Comparison of ENCODE assay signal across 15 mouse cellular contexts in genomic region chr2:71837261-71837660, GRCm38 (mm10). TPM values are rescaled to one million over a fixed set of nuclear protein-coding genes. Genes with fewer than 3 reads are reported as not detected.
A peak's percentile ranks its signal among the peaks of the same experiment; 100 is the strongest.
DNase-seq lines count a peak whose midpoint lies in the region; ATAC-seq and TF ChIP-seq lines count a peak whose summit lies in the region.
"Had no signal": no experiment of that assay in that cellular context is flagged by ENCODE, and none has a peak within 500 bp of the region (broad histone marks: within the 10 kb centered on the region; RNA-seq: fewer than 3 reads in every experiment).

No protein-coding gene starts in this region.

- H3K9me3 ChIP-seq in kidney, embryonic 14.5 days (ENCODE audit: control insufficient read depth, low read length) = no peaks in the 10 kb centered on the region
- H3K9me3 ChIP-seq in lung, embryonic 14.5 days (ENCODE audit: low read depth, low read length) = no peaks in the 10 kb centered on the region
- H3K9me3 ChIP-seq: embryonic facial prominence, embryonic 13.5 days; forebrain, embryonic 12.5 days; heart, embryonic 15.5 days; hindbrain, embryonic 12.5 days had no signal

- H3K27ac ChIP-seq in kidney, adult 2 months (ENCODE audit: insufficient read depth, low read depth, low read length) = no peak overlapping the region
- H3K27ac ChIP-seq in kidney, embryonic 14.5 days (ENCODE audit: low read depth, low read length) = no peak overlapping the region
- H3K27ac ChIP-seq in lung, embryonic 14.5 days (ENCODE audit: low read depth) = no peak overlapping the region
- H3K27ac ChIP-seq: embryonic facial prominence, embryonic 13.5 days; forebrain, embryonic 12.5 days; heart, embryonic 15.5 days; hindbrain, embryonic 12.5 days had no signal

- H3K4me1 ChIP-seq in kidney, adult 2 months (ENCODE audit: control insufficient read depth, insufficient read depth, low read length) = no peaks in the 10 kb centered on the region
- H3K4me1 ChIP-seq in kidney, embryonic 14.5 days (ENCODE audit: control insufficient read depth, insufficient read depth, low read length) = no peaks in the 10 kb centered on the region
- H3K4me1 ChIP-seq in lung, embryonic 14.5 days (ENCODE audit: insufficient read depth) = no peaks in the 10 kb centered on the region
- no peaks in the 10 kb centered on the region for H3K4me1 ChIP-seq in lung, adult 2 months (ENCODE audit: control insufficient read depth, insufficient read depth, low read length)
- H3K4me1 ChIP-seq: embryonic facial prominence, embryonic 13.5 days; forebrain, embryonic 12.5 days; hindbrain, embryonic 12.5 days had no signal

- 41% methylated on average over 4 of the region's 4 CpGs for WGBS in kidney, adult 2 months
- whole genome bisulfite sequencing in kidney, embryonic 14.5 days = 69% methylated on average over 4 of the region's 4 CpGs
- 40% methylated on average over 4 of the region's 4 CpGs for WGBS in lung, embryonic 14.5 days
- 42% methylated on average over 4 of the region's 4 CpGs for WGBS in lung, adult 2 months

- ATAC-seq in kidney, embryonic 14.5 days (ENCODE audit: low FRiP score, low TSS enrichment) = no peak
- ATAC-seq in lung, embryonic 14.5 days (ENCODE audit: insufficient read depth) = no peak
- ATAC-seq: forebrain, embryonic 16.5 days; hindbrain, embryonic 16.5 days had no signal

- no peaks in the 10 kb centered on the region for H3K27me3 ChIP-seq in kidney, adult 2 months (replicated peaks; ENCODE audit: control insufficient read depth, insufficient read depth, low read length)
- no peaks in the 10 kb centered on the region for H3K27me3 ChIP-seq in kidney, embryonic 14.5 days (ENCODE audit: control insufficient read depth, insufficient read depth, low read length)
- no peaks in the 10 kb centered on the region for H3K27me3 ChIP-seq in lung, embryonic 14.5 days (ENCODE audit: insufficient read depth, low read length)
- H3K27me3 ChIP-seq: embryonic facial prominence, embryonic 13.5 days; forebrain, embryonic 12.5 days; heart, embryonic 15.5 days; hindbrain, embryonic 12.5 days had no signal

- no peak overlapping the region for H3K4me2 ChIP-seq in kidney, embryonic 14.5 days (replicated peaks; ENCODE audit: low read depth, low read length)
- H3K4me2 ChIP-seq in lung, embryonic 14.5 days = no peak overlapping the region
- H3K4me2 ChIP-seq: embryonic facial prominence, embryonic 13.5 days; forebrain, embryonic 12.5 days; heart, embryonic 15.5 days; hindbrain, embryonic 12.5 days had no signal

- no peak overlapping the region for H3K9ac ChIP-seq in kidney, embryonic 14.5 days (ENCODE audit: low read depth, low read length)
- no peak overlapping the region for H3K9ac ChIP-seq in lung, embryonic 14.5 days
- H3K9ac ChIP-seq: embryonic facial prominence, embryonic 13.5 days; forebrain, embryonic 12.5 days; heart, embryonic 15.5 days; hindbrain, embryonic 12.5 days had no signal

- intact Hi-C loops in heart, postnatal 36 days (cut with DNase I) = no loop called here

- H3K4me3 ChIP-seq in kidney, adult 2 months (ENCODE audit: insufficient read depth, low read depth, low read length) = no peak overlapping the region
- no peak overlapping the region for H3K4me3 ChIP-seq in kidney, embryonic 14.5 days (ENCODE audit: low read length)
- no peak overlapping the region for H3K4me3 ChIP-seq in lung, embryonic 14.5 days (ENCODE audit: low read depth, low read length)
- no peak overlapping the region for H3K4me3 ChIP-seq in lung, adult 2 months (replicated peaks; ENCODE audit: extremely low read depth, low read depth, low read length)
- H3K4me3 ChIP-seq: embryonic facial prominence, embryonic 13.5 days; forebrain, embryonic 12.5 days; heart, embryonic 15.5 days; hindbrain, embryonic 12.5 days had no signal

- peak; percentile 18 to 24 for DNase-seq in heart, adult 18-20 months
- no peak for DNase-seq in heart, postnatal 36 days
- DNase-seq in kidney, adult 2 months = peak; percentile 70
- peak; percentile 13 for DNase-seq in lung, embryonic 14.5 days
- no peak for DNase-seq in lung, adult 2 months
- DNase-seq in Muller cell, postnatal 12 days (ENCODE audit: inconsistent ontology term) = peak; percentile 52
- no peak for DNase-seq in testis, postnatal 10 days (ENCODE audit: low spot score)
- DNase-seq: cerebellum, adult 9-11 months had no signal

- no peak for TF ChIP-seq POLR2A in kidney, adult 2 months (IDR thresholded peaks at IDR 0.05; ENCODE audit: low read depth, low read length)
- TF ChIP-seq POLR2A in lung, adult 2 months (IDR thresholded peaks at IDR 0.05; ENCODE audit: borderline replicate concordance, extremely low read depth, low read depth, low read length) = no peak

- no peak for TF ChIP-seq CTCF in kidney, adult 2 months (conservative IDR thresholded peaks at IDR 0.05; ENCODE audit: insufficient read depth, insufficient read length, low read depth, low read length)
- TF ChIP-seq CTCF in lung, embryonic 14.5 days (IDR thresholded peaks at IDR 0.05; ENCODE audit: low read depth) = no peak
- no peak for TF ChIP-seq CTCF in lung, adult 2 months (IDR thresholded peaks at IDR 0.05; ENCODE audit: insufficient read depth, low read length)

- peaks cover 5% of the 10 kb centered on the region; the same call in 1 of the 2 replicates for H3K36me3 ChIP-seq in kidney, adult 2 months (ENCODE audit: control insufficient read depth, insufficient read depth, low read length)
- peaks cover 16% of the 10 kb centered on the region; the same call in 1 of the 2 replicates for H3K36me3 ChIP-seq in kidney, embryonic 14.5 days (ENCODE audit: control insufficient read depth, insufficient read depth, low read length)
- peaks cover 22% of the 10 kb centered on the region for H3K36me3 ChIP-seq in lung, embryonic 14.5 days (ENCODE audit: insufficient read depth)
- H3K36me3 ChIP-seq: hindbrain, embryonic 12.5 days had no signal

RNA-seq across cellular contexts. Expression of gene Pdk1, which starts 35.8 kb away (rescaled TPM):
- total RNA-seq in heart, adult 18-20 months (2021) = 100 to 1,000 TPM; 177 to 179 TPM
- total RNA-seq in heart, postnatal 36 days (2021) = 100 to 1,000 TPM; 138 to 171 TPM
- polyA plus RNA-seq in kidney, adult 2 months (2012; rRNA removed) = 12.0 and 16.7 TPM in 2 replicates
- 28.8 and 40.5 TPM in 2 replicates for polyA plus RNA-seq in kidney, embryonic 14.5 days (2014; fragmentation: Nextera tagmentation; extraction: Ambion mirVana)
- polyA plus RNA-seq in lung, embryonic 14.5 days (2014; fragmentation: Nextera tagmentation; extraction: Ambion mirVana) = 45.1 and 54.4 TPM in 2 replicates
- 8.6 and 9.3 TPM in 2 replicates for polyA plus RNA-seq in lung, adult 2 months (2012; rRNA removed)

Comparison
In these comparisons a context has a peak if more than half of its experiments do, and no peak if none do; other contexts are left out.
1. DNase-seq: peak in heart, adult 18-20 months (2 of 2), kidney, adult 2 months (single experiment), lung, embryonic 14.5 days (single experiment) and Muller cell, postnatal 12 days (single experiment); none in heart, postnatal 36 days (0 of 2), lung, adult 2 months (single experiment) and testis, postnatal 10 days (single experiment).